Mouse (Mus musculus) kidney, adult 9 months (tissue): ENCODE results near the gene Fcgr4.
"Not testable (repeated sequence)": the region's sequence is repeated elsewhere in the genome, so short reads cannot be mapped to it uniquely, and the experiment has no call there.

ENCODE experiments used
- DNase-seq: peaks from one replicate; pipeline ENCODE4 v3.0.0; 2022

Gene Fcgr4

DNA sequence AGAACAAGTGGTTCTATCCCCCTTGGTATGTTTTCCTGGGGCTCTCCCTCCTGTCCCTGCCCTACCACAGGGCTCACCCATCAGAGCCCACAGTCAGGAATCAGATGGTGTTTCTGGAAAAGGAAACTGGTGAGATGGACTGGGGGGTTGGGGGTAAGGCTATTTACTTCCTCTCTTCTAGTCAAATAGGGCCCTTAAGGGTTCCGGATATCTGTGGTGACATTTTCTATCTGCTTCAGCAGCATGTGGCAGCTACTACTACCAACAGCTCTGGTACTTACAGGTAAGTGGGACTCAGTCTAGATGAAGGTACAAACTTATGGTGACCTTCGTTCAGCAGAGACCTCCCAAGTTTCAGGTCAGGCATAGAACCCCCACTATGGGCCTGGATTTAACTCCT, at the start of gene Fcgr4:
TSS of gene Fcgr4 (plus strand) at position 184 of the 400 bp plus-strand sequence.
- no peak for DNase-seq

DNA sequence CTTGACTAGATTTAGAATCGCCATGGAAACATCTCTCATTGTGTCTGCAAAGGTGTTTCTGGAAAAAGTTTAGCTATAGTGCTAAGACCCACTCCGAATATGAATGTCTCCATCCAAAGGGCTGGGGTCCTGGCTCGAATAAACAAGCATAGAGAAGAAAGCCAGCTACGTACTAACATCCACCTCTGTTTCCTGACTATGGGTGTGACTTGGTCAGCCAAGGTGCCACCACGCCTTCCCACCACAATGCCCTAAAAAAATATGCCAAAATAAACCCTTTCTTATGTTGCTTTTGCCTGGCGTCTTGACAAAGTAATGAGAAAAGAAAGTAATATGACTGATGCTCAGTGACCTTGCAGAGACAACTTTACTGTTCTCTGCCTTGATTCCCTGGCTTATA, 46.2 kb upstream of the Fcgr4 start:
- DNase-seq, result no peak

DNA sequence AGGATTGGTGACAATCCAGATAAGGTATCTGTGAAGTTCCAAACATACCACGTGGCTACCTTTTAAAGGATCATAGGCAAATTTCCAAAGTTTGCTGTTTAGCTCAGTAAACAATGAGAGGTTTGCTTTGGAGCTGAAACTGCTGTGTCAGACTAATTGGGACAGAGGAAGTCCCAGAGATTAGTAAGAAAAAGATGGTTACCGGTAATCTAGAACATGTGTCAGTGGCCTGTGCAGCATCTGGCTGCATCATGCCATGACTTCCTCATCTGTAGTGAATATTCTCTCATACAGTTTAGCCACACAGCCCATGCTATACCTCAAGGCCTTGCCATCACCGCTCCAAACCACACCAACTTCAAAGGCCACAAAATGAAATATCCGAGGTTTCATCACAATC, 45.8 kb upstream of the Fcgr4 start:
- DNase-seq, result no peak

DNA sequence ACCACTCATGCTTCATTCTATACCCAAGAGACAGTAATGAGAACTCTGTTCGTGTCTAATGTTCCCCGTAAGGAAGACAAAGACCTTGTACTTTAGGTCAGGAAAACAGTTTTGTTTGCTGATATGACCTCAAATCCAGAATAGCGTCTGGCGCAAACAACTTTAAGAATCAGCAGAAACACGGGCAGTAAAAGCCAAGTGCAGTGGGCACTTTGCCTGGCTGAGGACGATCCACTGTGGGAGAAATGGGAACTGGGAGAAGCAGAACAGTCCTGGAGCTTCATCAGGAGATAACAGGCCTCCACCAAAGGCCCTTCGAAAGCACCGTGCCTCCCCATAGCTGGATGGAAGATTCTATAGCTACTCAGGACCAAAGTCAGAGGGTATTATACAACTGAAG, 44.5 kb upstream of the Fcgr4 start:
- DNase-seq, result peak; percentile 71

DNA sequence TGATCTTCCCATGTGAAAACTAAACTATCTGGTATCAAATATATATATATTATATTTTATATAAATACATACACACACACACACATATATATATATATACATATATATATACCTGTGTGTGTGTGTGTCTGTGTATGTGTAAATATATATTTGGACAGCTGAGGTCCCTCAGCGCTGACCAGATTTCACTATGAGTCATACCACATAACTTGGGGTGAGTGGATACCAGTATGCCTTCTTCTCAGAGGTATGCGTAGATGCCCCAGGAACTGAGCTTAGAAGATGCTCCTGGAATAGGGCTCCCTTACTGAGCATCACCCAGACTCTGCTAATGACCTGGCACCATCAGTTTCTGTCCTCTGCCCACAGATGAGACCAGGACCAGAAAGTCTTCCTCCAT, 44.0 kb upstream of the Fcgr4 start:
- no peak for DNase-seq

DNA sequence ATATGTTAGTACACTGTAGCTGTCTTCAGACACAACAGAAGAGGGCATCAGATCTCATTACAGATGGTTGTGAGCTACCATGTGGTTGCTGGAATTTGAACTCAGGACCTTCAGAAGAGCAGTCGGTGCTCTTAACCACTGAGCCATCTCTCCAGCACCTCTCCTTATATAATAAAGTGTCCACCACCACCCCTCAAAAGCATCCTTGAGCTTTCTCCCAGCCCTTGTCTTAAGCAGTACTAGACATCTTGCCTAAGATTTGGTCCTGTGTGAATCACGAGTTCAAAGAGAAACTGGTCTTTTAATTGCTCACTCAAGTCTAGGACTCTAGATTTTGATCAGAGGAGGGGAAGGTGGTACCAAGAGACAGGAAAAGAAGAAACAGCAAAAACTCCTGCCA, 43.4 kb upstream of the Fcgr4 start:
- not testable (repeated sequence) for DNase-seq

DNA sequence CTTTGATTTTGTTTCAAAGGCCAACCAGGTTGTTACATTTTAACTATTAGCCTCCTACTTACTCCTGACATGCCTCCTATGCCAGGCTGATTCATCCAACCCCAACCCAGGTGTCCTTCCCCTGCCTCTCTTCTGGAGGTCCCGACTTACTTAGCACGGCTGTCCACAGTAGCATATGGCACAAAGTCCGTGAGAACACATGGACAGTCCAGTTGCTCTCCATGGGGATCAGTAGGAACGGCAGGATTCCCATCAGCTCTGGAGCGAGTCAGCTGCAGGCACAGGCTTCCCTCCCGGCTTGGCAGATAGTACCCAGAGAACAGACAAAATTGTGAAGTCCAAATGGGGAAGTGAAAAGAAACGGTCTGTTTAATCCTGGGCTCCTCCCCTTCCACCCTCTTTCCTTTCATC, 43.0 kb upstream of the Fcgr4 start:
- DNase-seq, result peak; percentile 93

DNA sequence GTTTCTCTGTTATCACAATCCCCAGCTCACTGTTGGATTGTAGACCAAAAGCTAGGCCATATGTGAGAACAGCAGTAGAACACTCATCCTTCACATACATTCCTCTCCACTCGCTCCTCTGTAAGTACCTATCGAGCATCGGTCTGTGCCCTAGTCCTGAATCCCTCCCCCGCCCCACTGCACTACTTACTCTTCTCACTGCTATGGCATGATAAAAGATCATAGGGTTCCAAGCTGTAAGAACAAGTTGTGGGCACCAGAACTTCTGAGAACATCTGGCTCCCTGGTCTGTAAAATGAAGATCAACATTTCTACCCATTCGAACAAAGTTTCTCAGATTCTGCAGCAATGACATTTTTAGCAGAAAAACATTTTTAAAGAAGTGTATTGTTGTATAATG, 42.3 kb upstream of the Fcgr4 start, which contains the start of gene Fcgr2b:
TSS of gene Fcgr2b (minus strand) at position 101 of the 400 bp plus-strand sequence.
- no peak for DNase-seq

DNA sequence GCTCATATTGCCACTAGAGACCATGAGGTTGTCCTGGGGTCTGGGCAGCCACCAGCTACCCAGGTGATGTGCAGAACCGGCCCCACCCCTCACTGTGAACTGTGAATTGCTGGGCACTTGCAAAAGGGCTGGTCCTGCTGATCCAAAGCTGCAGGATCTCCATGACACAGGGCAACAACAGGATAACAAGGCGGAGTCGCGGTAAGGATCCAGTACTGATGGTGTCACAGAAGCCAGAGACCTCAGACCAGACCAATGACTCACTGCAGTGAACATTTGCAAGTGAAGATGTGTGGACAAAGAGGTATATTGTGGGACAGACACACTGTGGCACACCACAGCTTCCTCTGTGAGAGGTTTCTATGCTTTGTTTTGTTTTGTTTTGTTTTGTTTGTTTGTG, 40.1 kb upstream of the Fcgr4 start:
- DNase-seq, result no peak

DNA sequence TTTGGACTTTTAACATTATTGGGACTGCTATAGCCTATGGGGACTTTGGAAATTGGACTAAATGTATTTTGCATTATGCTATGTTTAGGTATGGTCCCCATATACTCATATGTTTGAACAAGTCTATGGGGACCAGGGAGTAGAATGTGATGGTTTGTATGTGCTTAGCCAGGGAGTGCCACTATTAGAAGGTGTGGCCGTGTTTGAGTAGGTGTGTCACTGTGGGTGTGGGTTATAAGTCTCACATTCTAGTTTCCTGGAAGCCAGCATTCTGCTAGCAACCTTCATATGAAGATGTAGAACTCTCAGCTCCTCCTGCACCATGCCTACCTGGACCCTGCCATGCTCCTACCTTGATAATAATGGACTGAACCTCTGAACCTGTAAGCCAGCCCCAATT, 37.0 kb upstream of the Fcgr4 start:
- not testable (repeated sequence) for DNase-seq

DNA sequence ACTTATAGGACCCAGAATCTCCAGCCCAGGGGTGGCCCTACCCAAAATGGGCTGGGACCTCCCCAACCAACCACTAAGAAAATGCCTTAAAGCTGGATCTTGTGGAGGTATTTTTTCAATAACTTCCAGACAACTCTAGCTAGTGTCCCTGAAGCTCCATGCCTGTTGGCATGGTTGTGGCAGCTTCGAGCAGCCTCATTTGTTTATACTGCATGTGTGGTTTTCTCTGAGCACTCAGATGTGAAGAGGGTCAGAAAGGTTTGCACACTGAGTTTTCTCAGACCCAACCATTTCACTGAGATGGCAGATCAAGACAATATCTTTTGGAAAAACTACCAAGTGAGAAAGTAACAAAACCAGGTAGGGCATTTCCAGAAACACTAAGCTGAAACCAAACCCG, 36.4 kb upstream of the Fcgr4 start:
- no peak for DNase-seq

DNA sequence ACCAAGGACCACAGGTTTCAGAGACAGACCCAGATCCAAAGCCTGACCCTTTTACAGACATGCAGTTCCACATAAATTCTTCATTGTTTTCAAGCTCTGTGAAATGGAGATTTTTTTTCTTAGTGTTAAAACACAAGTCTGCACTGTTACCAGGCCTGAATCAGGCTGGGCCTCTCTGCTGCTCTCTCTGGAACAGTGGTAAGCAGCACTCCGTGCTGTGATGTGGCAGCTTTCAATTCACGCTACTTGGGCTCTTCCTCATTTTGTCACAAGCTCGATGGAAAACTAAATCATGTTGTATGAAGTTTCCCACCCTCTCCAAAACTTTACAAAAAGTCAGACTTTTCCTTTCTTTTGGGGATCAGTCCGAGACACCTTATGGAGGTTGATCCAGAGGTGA, 35.7 kb upstream of the Fcgr4 start:
- no peak for DNase-seq

DNA sequence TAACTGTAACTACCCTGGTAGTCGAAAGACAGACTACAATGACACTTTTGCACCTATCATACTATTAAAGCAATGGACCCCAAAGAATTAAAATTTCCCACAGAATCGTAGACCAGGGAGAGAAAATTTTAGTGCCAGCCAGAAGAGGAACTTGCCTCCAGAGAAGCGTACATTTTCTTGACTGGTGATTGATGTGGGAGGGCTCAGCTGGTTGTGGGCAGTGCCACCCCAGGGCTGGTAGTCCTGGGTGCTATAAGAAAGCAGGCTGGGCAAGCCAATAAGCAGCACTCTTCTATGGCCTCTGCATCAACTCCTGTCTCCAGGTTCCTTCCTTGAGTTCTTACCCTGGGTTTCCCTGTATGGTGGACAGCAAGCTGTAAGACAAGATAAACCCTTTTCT, 33.6 kb upstream of the Fcgr4 start:
- no peak for DNase-seq

DNA sequence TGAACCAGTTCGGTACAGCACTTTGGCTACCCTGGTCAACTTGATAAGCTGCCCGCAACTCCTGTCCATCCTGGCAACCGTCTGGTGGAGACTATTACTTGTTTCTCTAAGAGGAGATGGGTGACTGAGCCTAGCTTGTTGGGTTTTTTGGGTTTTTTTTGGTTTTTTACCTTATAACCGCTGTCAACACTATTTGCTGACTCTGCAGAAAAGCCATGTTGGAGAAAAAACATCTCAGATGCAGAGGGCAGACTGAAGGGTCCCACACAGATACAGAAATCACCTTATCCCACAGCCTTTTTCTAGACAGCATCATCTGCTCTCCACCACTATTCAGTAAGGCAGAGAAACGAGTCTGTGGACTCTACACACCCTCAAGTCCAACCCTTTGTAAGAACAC, 32.9 kb upstream of the Fcgr4 start:
- no peak for DNase-seq

DNA sequence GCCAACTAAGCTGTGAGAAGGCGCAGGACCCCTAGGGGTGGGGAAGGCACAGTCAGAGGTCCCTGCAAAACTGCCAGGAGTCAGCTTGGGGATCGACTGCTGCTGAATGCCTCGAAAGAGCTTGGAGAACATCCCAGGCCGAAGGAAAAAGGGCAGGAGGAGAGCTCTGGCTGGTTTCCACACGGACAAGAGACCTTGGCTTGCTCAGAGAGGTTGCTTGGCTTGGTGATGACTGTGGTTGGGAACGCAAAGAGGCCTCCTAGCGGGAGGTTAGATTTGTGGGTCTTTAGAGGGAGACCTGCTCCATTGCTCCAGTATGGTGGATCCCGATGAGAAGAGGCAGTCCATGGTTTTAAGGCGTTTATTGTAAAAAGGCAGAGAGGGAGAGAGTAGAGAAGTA, 29.1 kb upstream of the Fcgr4 start:
- DNase-seq, result no peak

DNA sequence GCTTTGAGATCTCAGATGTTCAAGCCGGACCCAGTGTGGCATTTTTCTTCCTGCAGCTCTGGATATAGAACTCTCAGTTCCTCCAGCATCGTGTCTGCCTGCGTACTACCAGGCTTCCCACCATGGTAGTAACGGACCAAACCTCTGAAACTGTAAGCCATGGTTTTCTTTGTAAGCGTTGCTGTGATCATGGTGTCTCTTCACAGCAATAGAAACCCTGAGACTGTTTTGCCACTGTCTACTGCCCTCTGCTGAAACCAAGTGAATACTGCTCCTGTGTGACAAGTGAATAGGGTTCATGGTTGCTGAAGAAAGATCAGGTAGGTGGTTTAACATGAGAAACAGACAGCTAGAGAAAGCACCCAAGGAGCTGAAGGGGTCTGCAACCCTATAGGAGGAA, 26.2 kb upstream of the Fcgr4 start:
- peak; percentile 74 for DNase-seq

DNA sequence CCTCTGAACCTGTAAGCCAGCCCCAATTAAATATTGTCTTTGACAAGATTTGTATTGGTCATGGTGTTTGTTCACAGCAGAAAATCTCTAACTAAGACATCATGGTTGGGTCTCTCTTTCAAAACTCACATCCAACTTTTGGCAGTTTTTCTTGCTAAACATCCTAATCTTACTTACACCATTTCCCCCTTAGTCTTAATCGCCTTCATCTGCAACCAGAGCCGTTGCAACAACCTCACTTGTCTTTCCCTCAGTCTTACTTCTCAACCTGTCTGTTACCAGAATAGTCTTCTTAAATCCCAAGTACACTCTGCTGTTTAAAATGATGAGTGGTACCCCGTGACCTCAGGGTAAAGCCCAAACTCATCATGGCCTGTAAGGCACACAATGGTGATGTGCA, 22.7 kb upstream of the Fcgr4 start:
- no peak for DNase-seq

DNA sequence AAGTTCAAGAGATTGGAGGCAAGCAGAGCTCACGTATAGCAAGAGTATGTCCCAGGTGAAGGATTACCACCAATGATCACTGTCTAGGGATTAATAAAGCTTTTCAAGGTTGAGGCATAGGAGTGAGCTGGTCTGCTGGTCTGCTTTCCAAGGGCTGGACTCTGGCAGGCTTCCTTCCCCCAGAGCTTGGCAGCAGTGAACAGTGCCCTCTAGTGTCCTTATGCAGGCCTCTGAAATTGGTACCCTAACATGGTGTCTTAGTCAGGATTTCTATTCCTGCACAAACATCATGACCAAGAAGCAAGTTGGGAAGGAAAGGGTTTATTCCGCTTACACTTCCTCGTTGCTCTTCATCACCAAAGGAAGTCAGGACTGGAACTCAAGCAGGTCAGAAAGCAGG, 22.0 kb upstream of the Fcgr4 start:
- DNase-seq, result peak; percentile 78

DNA sequence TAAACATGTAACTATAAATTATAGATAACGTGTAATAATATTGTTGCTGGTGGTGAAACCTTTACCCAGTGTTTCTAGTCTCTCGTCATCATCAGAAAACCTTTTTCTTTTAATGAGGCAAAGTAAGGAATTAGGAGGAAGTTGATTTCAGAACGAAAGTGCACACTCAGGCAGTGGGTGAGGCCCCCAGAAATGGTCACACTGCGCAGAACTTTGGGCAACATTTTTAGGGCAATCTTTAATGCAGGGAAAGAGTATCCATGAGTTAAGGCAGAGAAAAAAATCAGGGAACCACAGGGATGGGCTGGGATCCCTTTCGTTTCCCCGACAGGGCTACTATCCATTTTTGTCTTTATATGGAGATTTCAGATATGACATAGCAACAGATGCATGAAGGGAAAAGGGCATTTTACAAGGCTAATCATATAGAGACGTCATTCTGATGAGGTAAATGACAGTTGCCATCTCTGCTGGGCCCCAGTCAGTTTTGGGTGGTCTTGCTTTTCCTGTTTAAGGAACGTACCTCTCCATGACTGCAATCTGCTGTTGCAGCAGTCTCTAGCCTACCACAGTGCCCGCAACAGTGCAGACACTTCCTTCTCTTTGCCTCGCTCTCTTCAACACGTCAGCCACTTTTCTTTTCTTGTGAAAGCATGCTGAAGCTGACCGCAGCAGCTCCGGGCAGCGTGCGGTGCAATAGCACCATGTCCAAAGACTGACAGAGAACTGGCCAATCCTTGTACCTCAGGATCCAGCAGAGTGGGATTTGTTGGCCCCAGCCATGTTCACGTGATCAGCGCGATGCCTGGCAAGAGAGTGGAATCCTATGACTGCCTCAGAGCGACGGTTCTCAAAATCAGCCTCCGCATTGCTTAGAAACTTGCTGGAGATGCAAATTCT, 20.7 kb upstream of the Fcgr4 start:
- DNase-seq, result no peak

DNA sequence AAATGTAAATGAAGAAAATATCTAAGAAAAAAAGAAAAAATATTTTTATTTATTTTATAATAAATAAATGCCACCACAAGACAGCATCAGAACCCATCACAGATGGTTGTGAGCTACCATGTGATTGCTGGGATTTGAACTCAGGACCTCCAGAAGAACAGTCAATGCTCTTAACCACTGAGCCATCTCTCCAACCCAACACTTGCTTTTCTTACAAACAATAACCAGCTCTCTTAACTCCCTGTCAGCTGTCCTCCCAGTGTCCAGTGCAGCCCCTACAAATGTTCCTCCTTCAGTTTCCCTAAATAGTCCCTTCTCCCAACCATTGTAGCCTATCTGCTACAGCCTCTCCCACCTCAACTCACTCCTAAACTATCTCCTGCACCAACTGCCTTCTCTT, 18.9 kb upstream of the Fcgr4 start:
- no peak for DNase-seq

DNA sequence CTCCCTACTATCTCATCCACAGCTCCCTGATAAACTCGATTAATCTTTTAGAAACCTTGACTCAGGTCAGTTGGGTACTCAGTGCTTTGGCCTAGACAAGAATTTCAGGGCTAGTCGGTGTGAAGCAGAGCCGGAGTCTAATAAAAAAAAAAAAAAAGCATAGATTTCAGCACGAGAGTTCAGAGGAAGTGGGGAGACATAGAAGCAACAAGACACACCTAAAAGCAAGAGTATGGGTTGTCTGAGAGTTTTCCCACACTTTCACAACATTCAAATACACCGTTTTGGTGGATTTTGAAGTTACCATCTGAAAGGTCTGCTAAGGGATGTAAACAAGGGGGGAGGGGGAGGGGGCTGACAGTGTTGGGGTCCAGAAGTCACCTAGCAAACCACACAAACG, 13.6 kb upstream of the Fcgr4 start:
- DNase-seq, result no peak

DNA sequence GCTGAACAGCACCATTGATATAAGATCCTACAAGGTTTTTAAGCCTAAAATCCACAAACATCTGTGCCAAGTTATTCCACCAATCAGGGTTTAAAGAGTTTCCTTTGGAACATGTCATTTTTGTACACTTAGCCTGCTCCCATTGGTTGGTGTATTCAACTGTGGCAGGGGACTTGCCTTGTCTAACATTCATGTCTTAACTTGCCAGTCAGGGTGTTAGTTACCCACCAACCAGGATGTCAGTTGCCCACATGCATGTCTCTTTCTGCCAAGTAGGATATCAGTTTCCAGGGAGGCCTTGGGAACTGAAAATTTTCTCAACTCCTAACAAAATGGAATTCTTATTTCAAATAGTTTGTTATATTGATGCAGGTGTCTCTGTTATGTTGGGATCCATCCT, 13.1 kb upstream of the Fcgr4 start:
- no peak for DNase-seq

DNA sequence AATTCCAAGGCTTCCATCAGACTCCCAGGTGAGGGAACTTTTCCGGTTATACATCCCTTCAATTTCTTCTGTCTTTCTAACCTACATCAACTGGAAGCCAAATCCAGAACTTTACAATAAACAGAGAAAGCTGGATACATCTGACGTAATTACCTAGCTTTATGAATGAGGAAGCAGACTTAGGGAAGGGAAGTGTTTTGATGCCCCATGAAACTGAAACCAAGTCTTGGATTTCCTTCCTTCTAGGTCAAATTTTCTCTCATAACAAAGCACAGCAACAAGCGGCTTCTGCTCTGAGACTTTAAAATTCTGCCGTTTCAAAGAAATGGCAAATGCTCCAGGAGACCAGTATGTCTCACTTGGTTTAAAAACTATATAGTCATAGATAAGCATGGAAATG, 12.4 kb upstream of the Fcgr4 start:
- DNase-seq, result no peak

DNA sequence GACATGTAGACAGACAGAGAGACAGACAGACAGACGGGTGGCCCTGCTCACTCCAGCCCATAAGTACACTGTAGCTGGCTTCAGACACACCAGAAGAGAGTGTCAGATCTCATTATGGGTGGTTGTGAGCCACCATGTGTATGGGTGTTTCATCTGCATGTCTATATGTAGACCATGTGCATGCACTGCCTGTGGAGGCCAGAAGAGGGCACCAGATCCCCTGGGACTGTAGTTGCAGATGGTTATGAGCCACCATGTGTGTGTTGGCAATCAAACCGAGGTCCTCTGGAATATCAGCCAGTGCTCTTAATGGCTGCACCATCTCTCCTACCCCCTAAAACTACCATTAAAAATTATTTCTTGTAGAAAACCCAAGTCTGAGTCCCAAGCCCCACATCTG, 11.8 kb upstream of the Fcgr4 start:
- DNase-seq, result no peak

DNA sequence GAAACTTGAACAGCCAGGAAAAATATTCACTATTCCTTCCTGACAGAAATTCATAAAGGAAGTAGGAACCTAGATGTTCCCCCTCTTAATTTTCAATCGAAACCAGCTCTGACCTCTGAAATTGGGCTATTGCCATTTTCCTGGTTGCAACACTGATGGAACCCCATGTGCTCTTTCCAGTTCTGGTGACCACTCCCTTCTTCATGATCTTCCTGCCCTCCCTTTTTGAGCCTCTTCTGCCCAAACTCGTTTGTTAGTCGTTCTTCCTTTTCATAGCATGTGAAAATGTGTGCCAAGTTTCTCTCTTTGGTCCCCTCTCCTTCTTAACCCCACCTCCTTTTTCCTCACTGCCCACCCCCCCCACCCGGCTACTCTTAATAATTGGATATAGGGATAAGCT, 7.0 kb upstream of the Fcgr4 start:
- DNase-seq, result no peak
